Mouse (Mus musculus): ENCODE data around the gene Abcc3.

Abcc3 gene

GRCm38 (mm10) chr11:94392672-94393109 is at the start of gene Abcc3:
TSS of gene Abcc3 (minus strand) at chr11:94392997.
- peak; percentile 63 for DNase-seq (ENCODE audit: low spot score)

GRCm38 (mm10) chr11:94441752-94442151 is 49.0 kb upstream of the Abcc3 start:
- DNase-seq (ENCODE audit: low spot score) = no peak

- no peak for DNase-seq (ENCODE audit: low spot score)
These were observed 48.3 kb upstream of the Abcc3 start for GRCm38 (mm10) chr11:94441122-94441521.

- no peak for DNase-seq (ENCODE audit: low spot score)
These were observed 47.6 kb upstream of the Abcc3 start for GRCm38 (mm10) chr11:94440421-94440820.

GRCm38 (mm10) chr11:94429011-94429651 is 36.3 kb upstream of the Abcc3 start:
- DNase-seq (ENCODE audit: low spot score) = no peak

GRCm38 (mm10) chr11:94428091-94428835 is 35.5 kb upstream of the Abcc3 start:
- DNase-seq (ENCODE audit: low spot score) = peak; percentile 74

GRCm38 (mm10) chr11:94425656-94426055 is 32.9 kb upstream of the Abcc3 start:
- DNase-seq (ENCODE audit: low spot score) = no peak

- no peak for DNase-seq (ENCODE audit: low spot score)
These were observed 32.4 kb upstream of the Abcc3 start for GRCm38 (mm10) chr11:94425215-94425614.

- DNase-seq (ENCODE audit: low spot score) = no peak
These were observed 31.6 kb upstream of the Abcc3 start for GRCm38 (mm10) chr11:94424380-94424779.

GRCm38 (mm10) chr11:94423855-94424254 is 31.1 kb upstream of the Abcc3 start:
- DNase-seq (ENCODE audit: low spot score) = no peak

- DNase-seq (ENCODE audit: low spot score) = no peak
These were observed 28.2 kb upstream of the Abcc3 start for GRCm38 (mm10) chr11:94420991-94421390.

- DNase-seq (ENCODE audit: low spot score) = peak; percentile 44
These were observed 27.5 kb upstream of the Abcc3 start for GRCm38 (mm10) chr11:94420325-94420724.

- no peak for DNase-seq (ENCODE audit: low spot score)
These were observed 26.4 kb upstream of the Abcc3 start for GRCm38 (mm10) chr11:94419004-94419727.

- DNase-seq (ENCODE audit: low spot score) = no peak
These were observed 21.2 kb upstream of the Abcc3 start for GRCm38 (mm10) chr11:94414042-94414441.

- no peak for DNase-seq (ENCODE audit: low spot score)
These were observed 20.7 kb upstream of the Abcc3 start for GRCm38 (mm10) chr11:94413516-94413915.

GRCm38 (mm10) chr11:94412998-94413469 is 20.2 kb upstream of the Abcc3 start:
- no peak for DNase-seq (ENCODE audit: low spot score)

GRCm38 (mm10) chr11:94412562-94412961 is 19.8 kb upstream of the Abcc3 start:
- no peak for DNase-seq (ENCODE audit: low spot score)

- no peak for DNase-seq (ENCODE audit: low spot score)
These were observed 15.1 kb upstream of the Abcc3 start for GRCm38 (mm10) chr11:94407803-94408321.

GRCm38 (mm10) chr11:94405348-94405747 is 12.6 kb upstream of the Abcc3 start:
- DNase-seq (ENCODE audit: low spot score) = no peak

- DNase-seq (ENCODE audit: low spot score) = peak; percentile 82
These were observed 12.0 kb upstream of the Abcc3 start for GRCm38 (mm10) chr11:94404641-94405260.

- no peak for DNase-seq (ENCODE audit: low spot score)
These were observed 11.4 kb upstream of the Abcc3 start for GRCm38 (mm10) chr11:94404178-94404577.

- DNase-seq (ENCODE audit: low spot score) = no peak
These were observed 11.0 kb upstream of the Abcc3 start for GRCm38 (mm10) chr11:94403757-94404156.
